Mouse (Mus musculus): Measurements from ENCODE around the gene Obox8.

Gene Obox8

GRCm38 (mm10) chr7:14333457-14333856 lies at the start of gene Obox8:
Obox8 (minus strand) TSS chr7:14333557.
- no peak for DNase-seq (ENCODE audit: low spot score)

- peak; percentile 4 for DNase-seq (ENCODE audit: low spot score)
Observed at GRCm38 (mm10) chr7:14317209-14317608, 16.1 kb downstream of the Obox8 start.

GRCm38 (mm10) chr7:14308671-14309070 lies 24.7 kb downstream of the Obox8 start:
- no peak for DNase-seq (ENCODE audit: low spot score)

GRCm38 (mm10) chr7:14307571-14307970 lies 25.8 kb downstream of the Obox8 start:
- DNase-seq (ENCODE audit: low spot score) = no peak
